Mouse (Mus musculus) liver, embryonic 12.5 days (tissue): ENCODE results near the gene Olfr429. TPM values are rescaled to one million over a fixed set of nuclear protein-coding genes. Genes with fewer than 3 reads are reported as not detected.

Experiments
- ATAC-seq: fragments of 200-750 bp; cut with Nextera tagmentation; 2 replicates; pipeline ENCODE4 v1.8.0; 2017; ENCODE audit warnings: moderate number of reproducible peaks, mild to moderate bottlenecking, moderate library complexity
- H3K27ac ChIP-seq: fragments of 300-500 bp; sonication (generic); 2 replicates; pipeline ENCODE4 v1.5.1; 2016; ENCODE audit warnings: mild to moderate bottlenecking
- H3K27me3 ChIP-seq: fragments of 300-500 bp; sonication (generic); replicated peaks from 2 replicates; pipeline ENCODE4 v1.6.1; 2016; ENCODE audit warnings: mild to moderate bottlenecking, moderate library complexity
- H3K36me3 ChIP-seq: fragments of 300-500 bp; sonication (generic); 2 replicates; pipeline ENCODE4 v1.6.1; 2016; ENCODE audit warnings: mild to moderate bottlenecking, moderate library complexity
- H3K4me1 ChIP-seq: fragments of 300-500 bp; sonication (generic); 2 replicates; pipeline ENCODE4 v1.6.1; 2016
- H3K4me2 ChIP-seq: fragments of 300-500 bp; sonication (generic); 2 replicates; pipeline ENCODE4 v1.6.1; 2016; ENCODE audit warnings: mild to moderate bottlenecking, moderate library complexity
- H3K4me3 ChIP-seq: fragments of 300-500 bp; sonication (generic); 2 replicates; pipeline ENCODE4 v1.5.1; 2016; ENCODE audit warnings: mild to moderate bottlenecking, moderate library complexity
- H3K9ac ChIP-seq: fragments of 300-500 bp; sonication (generic); 2 replicates; pipeline ENCODE4 v1.6.1; 2016; ENCODE audit warnings: mild to moderate bottlenecking, moderate library complexity
- H3K9me3 ChIP-seq: fragments of 300-500 bp; sonication (generic); replicated peaks from 2 replicates; pipeline ENCODE4 v1.6.1; 2016; ENCODE audit warnings: mild to moderate bottlenecking, moderate library complexity
- WGBS: fragments of 180-500 bp; shearing (Covaris S2); methylation state at CpG from one replicate; pipeline ENCODE4 v1.1.7; 2016; ENCODE audit not compliant: insufficient replicate concordance; 5-methylcytosine and 5-hydroxymethylcytosine counted together
- polyA plus RNA-seq: library from polyadenylated mRNA; unstranded; fragments of >200 nt; fragmentation: Nextera tagmentation; extraction: Ambion mirVana; gene quantifications from 2 replicates; pipeline ENCODE4 v1.2.1, GENCODE M21; 2016

Gene Olfr429
- polyA plus RNA-seq, 1 experiment from 2014 or later: not detected

DNA sequence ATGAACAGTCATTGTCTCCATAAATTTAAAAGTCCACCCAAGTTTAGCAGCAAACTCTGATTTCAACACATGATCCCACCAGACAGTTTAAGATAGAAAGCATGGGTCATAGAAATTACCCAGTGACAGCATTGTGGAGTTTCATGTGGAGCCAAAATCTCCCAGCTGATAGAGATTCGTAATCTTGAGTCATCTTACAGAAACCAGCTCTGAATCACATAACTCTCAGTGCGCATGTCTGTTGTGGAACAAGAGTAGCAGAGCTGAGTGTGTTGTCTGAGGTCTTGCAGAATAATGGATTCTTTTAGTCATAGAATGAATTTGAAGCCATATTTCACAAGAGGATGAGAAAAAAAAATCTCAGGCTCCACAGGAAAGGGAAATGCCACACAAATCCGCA, 31.1 kb upstream of the Olfr429 start:
- Histone ChIP-seq H3K36me3 (no peaks in the 10 kb centered on the region), H3K4me2 (no peak overlapping the region), H3K4me3 (no peak overlapping the region), H3K9ac (no peak overlapping the region), H3K9me3 (no peaks in the 10 kb centered on the region), H3K27me3 (no peaks in the 10 kb centered on the region), H3K27ac (no peak overlapping the region), H3K4me1 (no peaks in the 10 kb centered on the region)
- WGBS: 73% methylated on average over 3 of the region's 3 CpGs
- no peak for ATAC-seq

- Histone ChIP-seq H3K9me3 (no peaks in the 10 kb centered on the region), H3K4me1 (no peaks in the 10 kb centered on the region), H3K4me2 (no peak overlapping the region), H3K9ac (no peak overlapping the region), H3K4me3 (no peak overlapping the region), H3K36me3 (no peaks in the 10 kb centered on the region), H3K27ac (no peak overlapping the region), H3K27me3 (no peaks in the 10 kb centered on the region)
- WGBS: 59% methylated on average over 2 of the region's 2 CpGs
- no peak for ATAC-seq
These were observed 28.9 kb upstream of the Olfr429 start for GRCm38 (mm10) chr1:174055248-174055647.

- H3K4me3 ChIP-seq: no peak within 1 kb of the TSS
- no peak within 1 kb of the TSS for H3K9ac ChIP-seq
- H3K27me3 ChIP-seq: no peaks in the 10 kb centered on the region
- no peaks in the 10 kb centered on the region for H3K36me3 ChIP-seq
- 68% methylated on average over 3 of the region's 3 CpGs for WGBS
- H3K27ac ChIP-seq: no peak within 1 kb of the TSS
- H3K4me1 ChIP-seq: no peaks in the 10 kb centered on the region
- no peak within 1 kb of the TSS for H3K4me2 ChIP-seq
- no peaks in the 10 kb centered on the region for H3K9me3 ChIP-seq
- no peak for ATAC-seq
These were observed 17.8 kb upstream of the Olfr429 start, which contains the start of gene Olfr430 for GRCm38 (mm10) chr1:174066305-174066704. Olfr430 (plus strand) TSS chr1:174066605.

- ATAC-seq: no peak
- Histone ChIP-seq H3K4me1 (no peaks in the 10 kb centered on the region), H3K27ac (no peak within 1 kb of the TSS), H3K9ac (no peak within 1 kb of the TSS), H3K4me3 (no peak within 1 kb of the TSS), H3K36me3 (no peaks in the 10 kb centered on the region), H3K9me3 (no peaks in the 10 kb centered on the region), H3K27me3 (no peaks in the 10 kb centered on the region), H3K4me2 (no peak within 1 kb of the TSS)
- 65% methylated on average over 1 of the region's 1 CpGs for WGBS
These were observed 12.5 kb downstream of the Olfr429 start, which contains the start of gene Olfr427 for GRCm38 (mm10) chr1:174096591-174096990. Olfr427 (plus strand) TSS chr1:174096891.

GRCm38 (mm10) chr1:174103735-174104134, 19.6 kb downstream of the Olfr429 start:
- WGBS: 47% methylated on average over 2 of the region's 2 CpGs

DNA sequence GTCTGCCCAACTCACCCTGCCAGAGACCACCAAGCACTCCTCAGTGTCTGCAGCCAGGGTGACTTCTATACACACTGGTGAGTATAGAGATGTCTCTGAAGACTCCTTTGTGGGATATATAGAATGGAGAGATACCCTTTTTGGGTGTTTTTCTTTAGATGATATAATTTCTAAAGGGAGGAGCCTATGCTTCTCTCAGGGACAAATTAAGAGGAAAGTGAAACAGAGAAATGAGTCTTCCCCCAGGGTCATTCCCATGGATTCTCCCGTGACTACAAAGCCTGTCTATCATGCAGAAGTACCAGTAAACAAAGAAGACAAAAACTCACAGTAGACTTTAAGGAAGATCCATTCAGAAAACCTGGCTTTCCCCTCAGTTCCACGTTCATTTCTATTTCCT, 36.9 kb downstream of the Olfr429 start, which contains the start of gene Olfr231:
Olfr231 (minus strand) TSS at position 101 of the 400 bp plus-strand sequence.
- ATAC-seq: no peak

More at GRCm38 (mm10) chr1:174103735-174104134, 19.6 kb downstream of the Olfr429 start:
- Histone ChIP-seq H3K4me3 (no peak overlapping the region), H3K36me3 (no peaks in the 10 kb centered on the region), H3K9ac (no peak overlapping the region), H3K27ac (no peak overlapping the region), H3K9me3 (no peaks in the 10 kb centered on the region), H3K27me3 (no peaks in the 10 kb centered on the region), H3K4me1 (no peaks in the 10 kb centered on the region), H3K4me2 (no peak overlapping the region)
- ATAC-seq: no peak

DNA sequence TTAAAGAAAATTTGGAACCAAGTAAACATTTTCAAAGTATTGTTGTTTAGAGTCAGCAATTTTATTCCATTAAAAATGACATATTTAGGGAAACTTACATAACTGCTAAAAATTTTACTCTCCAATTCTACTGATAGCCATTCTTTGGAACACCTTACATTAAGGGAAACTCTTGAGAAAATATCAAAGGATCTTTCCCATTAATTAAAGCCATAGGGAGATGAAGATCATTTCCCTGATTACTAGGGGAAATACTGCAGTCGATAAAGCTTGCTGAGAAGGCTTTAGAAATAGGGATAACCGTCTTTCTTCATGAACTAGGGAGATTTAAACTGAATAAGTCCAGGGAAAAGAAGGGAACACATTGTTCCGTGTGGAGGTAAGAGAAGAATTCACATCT, 47.1 kb downstream of the Olfr429 start, which contains the start of gene Olfr424:
Olfr424 (plus strand) TSS at position 301 of the 400 bp plus-strand sequence.
- ATAC-seq: no peak
- H3K4me1 ChIP-seq: no peaks in the 10 kb centered on the region
- H3K27ac ChIP-seq: no peak within 1 kb of the TSS

More for the DNA sequence above, 36.9 kb downstream of the Olfr429 start, which contains the start of gene Olfr231:
- WGBS: 46% methylated on average over 2 of the region's 2 CpGs
- H3K9me3 ChIP-seq: no peaks in the 10 kb centered on the region
- no peak within 1 kb of the TSS for H3K27ac ChIP-seq
- H3K27me3 ChIP-seq: no peaks in the 10 kb centered on the region
- no peak within 1 kb of the TSS for H3K9ac ChIP-seq
- H3K4me2 ChIP-seq: no peak within 1 kb of the TSS
- no peak within 1 kb of the TSS for H3K4me3 ChIP-seq
- H3K4me1 ChIP-seq: no peaks in the 10 kb centered on the region
- H3K36me3 ChIP-seq: no peaks in the 10 kb centered on the region

GRCm38 (mm10) chr1:174131999-174132398, 47.9 kb downstream of the Olfr429 start:
- no peaks in the 10 kb centered on the region for H3K4me1 ChIP-seq
- H3K27ac ChIP-seq: no peak overlapping the region
- no peak for ATAC-seq
- H3K36me3 ChIP-seq: no peaks in the 10 kb centered on the region
- no peaks in the 10 kb centered on the region for H3K9me3 ChIP-seq
- no peak overlapping the region for H3K9ac ChIP-seq
- WGBS: 63% methylated on average over 3 of the region's 3 CpGs
- H3K4me3 ChIP-seq: no peak overlapping the region
- H3K4me2 ChIP-seq: no peak overlapping the region
- no peaks in the 10 kb centered on the region for H3K27me3 ChIP-seq

More for the DNA sequence above, 47.1 kb downstream of the Olfr429 start, which contains the start of gene Olfr424:
- Histone ChIP-seq H3K4me2 (no peak within 1 kb of the TSS), H3K36me3 (no peaks in the 10 kb centered on the region), H3K9ac (no peak within 1 kb of the TSS), H3K27me3 (no peaks in the 10 kb centered on the region), H3K9me3 (no peaks in the 10 kb centered on the region), H3K4me3 (no peak within 1 kb of the TSS)
- 61% methylated on average over 3 of the region's 3 CpGs for WGBS

Other genes starting within 250 kb of the Olfr429 start
- 0.90 and 0.98 TPM in 2 replicates for gene Ifi211, start 171.3 kb upstream of the Olfr429 start, polyA plus RNA-seq
- 2.4 and 3.2 TPM in 2 replicates for gene Mndal, start 141.8 kb upstream of the Olfr429 start, polyA plus RNA-seq
- gene Ifi203, start 141.7 kb upstream of the Olfr429 start, polyA plus RNA-seq: 1.4 and 2.7 TPM in 2 replicates
- gene Ifi202b, start 101.6 kb upstream of the Olfr429 start, polyA plus RNA-seq: not detected in 2 replicates
- 0.17 and 0.32 TPM in 2 replicates for gene Ifi205, start 52.5 kb upstream of the Olfr429 start, polyA plus RNA-seq
- 0.05 and 0.10 TPM in 2 replicates for gene Olfr433, start 43.6 kb upstream of the Olfr429 start, polyA plus RNA-seq
- gene Olfr432, start 35.1 kb upstream of the Olfr429 start, polyA plus RNA-seq: not detected in 2 replicates
- gene Olfr430, start 17.7 kb upstream of the Olfr429 start, polyA plus RNA-seq: not detected in 2 replicates
- not detected in 2 replicates for gene Olfr427, start 12.6 kb downstream of the Olfr429 start, polyA plus RNA-seq
- not detected in 2 replicates for gene Olfr231, start 36.8 kb downstream of the Olfr429 start, polyA plus RNA-seq
- not detected in 2 replicates for gene Olfr424, start 47.2 kb downstream of the Olfr429 start, polyA plus RNA-seq
- 0.61 and 0.62 TPM in 2 replicates for gene Olfr420, start 71.3 kb downstream of the Olfr429 start, polyA plus RNA-seq
- gene Spta1, start 88.4 kb downstream of the Olfr429 start, polyA plus RNA-seq: 46.8 and 50.0 TPM in 2 replicates
- gene Olfr419, start 167.7 kb downstream of the Olfr429 start, polyA plus RNA-seq: 0.08 and 0.20 TPM in 2 replicates
- not detected in 2 replicates for gene Mptx1, start 246.2 kb downstream of the Olfr429 start, polyA plus RNA-seq